Mouse (Mus musculus) spleen, adult 12 weeks (tissue): ENCODE data around the gene Gm6020.
"Not testable (repeated sequence)": the region's sequence is repeated elsewhere in the genome, so short reads cannot be mapped to it uniquely, and the experiment has no call there.

ENCODE experiments used
- DNase-seq: peaks from one replicate; pipeline ENCODE4 v3.0.0; 2022; ENCODE audit warnings: low spot score

Gene Gm6020

GRCm38 (mm10) chr19:61183590-61183989 is at the start of gene Gm6020:
Gm6020 (plus strand) TSS chr19:61183890.
- DNase-seq, result not testable (repeated sequence)

DNA sequence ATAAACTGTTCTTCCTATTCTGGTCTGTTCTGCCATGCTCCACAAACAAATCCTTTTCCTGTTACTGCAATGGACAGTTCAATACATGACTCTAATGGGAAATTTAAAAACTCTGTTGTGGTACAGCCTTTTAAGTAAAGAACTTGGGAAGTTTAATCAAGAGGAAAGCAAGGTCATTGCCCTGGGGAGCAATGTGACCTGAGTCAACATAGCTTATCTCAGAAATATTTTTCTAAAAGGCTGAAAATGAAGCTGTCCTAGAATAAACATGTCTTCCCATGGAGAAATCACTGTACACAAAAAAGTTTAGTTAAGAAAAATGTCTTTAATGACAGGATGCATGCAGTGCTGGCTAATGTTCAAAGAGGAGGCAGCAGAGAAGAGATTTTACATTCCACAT is 45.0 kb upstream of the Gm6020 start:
- no peak for DNase-seq

DNA sequence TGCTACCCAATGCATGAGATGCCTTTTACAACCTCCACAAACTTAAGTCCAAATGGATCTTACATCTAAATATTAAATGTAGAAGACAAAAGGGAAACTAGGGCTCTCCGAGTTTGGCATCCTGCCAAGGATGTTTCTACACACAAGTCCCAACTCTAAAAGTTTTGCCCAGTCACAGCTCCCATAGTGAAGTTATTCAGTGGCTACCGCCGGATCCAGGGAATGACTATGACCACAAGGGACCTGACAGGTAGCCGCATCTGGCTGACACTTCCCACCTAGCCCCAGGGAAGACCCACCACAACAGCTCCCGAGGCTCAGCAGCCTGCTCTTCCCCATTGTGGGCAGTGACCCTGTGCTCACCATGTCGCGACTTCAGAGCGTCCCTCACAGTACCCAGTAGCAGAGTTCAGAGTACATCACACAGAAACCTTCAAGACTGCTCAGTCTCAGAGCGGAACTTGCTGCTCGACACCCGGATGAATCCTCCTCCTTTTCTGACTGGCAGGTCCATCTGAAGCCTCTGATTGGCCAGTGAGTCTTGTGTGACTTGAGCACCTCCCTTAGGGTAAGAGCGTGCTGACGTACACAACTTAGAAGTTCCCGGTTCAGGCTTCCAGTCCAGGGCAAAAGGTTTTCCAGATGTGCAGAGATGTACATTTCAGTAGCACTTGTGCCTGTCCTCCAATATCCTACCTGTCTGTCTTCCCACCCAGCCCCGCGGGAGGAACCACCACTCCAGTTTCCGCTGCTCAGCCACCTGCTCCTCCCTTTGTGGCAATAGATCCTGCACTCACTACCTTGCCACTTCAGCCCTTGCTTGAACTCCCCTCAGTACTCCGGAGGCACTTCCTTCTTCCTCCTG is 43.1 kb upstream of the Gm6020 start, which contains the start of gene Zfp950:
Gene Zfp950 (minus strand): TSS at position 499 of the 865 bp plus-strand sequence.
- DNase-seq, result peak; percentile 68

- DNase-seq, result no peak
These were observed 42.4 kb upstream of the Gm6020 start for GRCm38 (mm10) chr19:61141299-61141698.

DNA sequence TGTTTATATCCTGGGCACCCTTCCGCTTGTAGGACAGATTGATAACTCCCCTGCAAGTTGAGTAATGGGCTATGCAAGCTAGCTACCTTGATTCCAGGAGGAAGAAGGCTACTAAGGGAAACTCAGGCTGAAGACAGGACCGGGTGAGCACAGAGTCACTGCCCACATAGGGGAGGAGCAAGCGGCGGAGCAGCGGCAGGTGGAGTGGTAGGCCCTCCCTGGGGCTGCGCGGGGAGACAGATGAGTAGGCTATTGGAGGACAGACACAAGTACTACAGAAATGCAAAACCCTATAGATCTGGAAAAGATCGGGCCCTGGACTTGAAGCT is 32.4 kb upstream of the Gm6020 start:
- peak; percentile 30 for DNase-seq

DNA sequence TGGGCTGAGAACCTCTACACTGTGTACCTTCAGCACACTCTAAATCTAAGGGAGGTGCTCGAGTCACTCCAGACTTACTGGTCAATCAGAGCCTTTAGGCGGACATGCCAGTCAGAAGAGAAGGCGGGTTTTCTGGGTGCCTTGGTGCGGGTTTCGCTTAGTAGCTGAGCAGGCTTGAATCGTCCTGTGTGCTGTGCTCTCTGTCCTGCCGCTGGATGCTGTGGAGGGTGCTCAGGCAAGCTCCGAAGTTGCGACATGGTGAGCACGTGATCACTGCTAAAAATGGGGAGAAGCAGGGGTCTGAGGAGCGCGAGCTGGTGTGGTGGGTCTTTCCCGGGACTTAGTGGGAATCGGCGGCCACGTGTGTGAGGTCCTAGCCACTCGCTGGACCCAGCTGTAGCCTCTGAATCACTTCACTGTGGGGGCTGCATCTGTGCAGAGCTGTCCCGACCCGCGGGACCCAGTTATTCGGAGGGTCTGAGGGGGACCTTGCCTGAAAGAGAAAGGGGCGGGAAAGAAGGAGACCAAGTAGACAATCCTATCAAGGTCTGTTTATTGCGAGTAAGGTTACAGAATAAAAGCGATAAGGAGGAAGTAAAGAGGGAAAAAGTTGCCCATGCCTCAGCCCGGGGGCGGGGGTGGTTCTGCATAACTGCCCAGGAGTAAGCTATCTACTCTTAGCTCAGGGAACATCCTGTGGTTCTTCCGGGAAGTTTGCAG is 31.8 kb upstream of the Gm6020 start:
- peak; percentile 9 for DNase-seq

GRCm38 (mm10) chr19:61175756-61176324 is 7.8 kb upstream of the Gm6020 start, which contains the start of gene Gm7102:
Gm7102 (minus strand) TSS chr19:61176309.
- no peak for DNase-seq

DNA sequence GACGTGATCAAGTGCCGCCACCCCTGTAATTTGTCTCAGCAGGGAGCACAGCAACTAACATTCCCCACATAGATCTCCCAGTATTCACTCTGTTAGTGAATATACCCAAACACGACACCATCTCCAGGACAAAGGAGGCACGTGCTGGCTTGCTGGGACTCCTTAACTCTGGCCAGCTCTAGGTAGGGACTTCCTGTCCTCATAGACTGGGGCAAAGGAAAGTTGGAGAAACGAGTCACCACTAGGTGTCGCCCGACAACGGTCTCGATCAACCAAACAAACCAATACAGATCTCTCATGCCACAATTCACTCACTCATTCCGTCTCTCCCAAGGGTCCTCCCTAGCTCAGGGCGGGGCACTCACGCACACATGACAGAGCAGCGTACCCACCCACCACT is 15.6 kb downstream of the Gm6020 start:
- DNase-seq, result peak; percentile 80

DNA sequence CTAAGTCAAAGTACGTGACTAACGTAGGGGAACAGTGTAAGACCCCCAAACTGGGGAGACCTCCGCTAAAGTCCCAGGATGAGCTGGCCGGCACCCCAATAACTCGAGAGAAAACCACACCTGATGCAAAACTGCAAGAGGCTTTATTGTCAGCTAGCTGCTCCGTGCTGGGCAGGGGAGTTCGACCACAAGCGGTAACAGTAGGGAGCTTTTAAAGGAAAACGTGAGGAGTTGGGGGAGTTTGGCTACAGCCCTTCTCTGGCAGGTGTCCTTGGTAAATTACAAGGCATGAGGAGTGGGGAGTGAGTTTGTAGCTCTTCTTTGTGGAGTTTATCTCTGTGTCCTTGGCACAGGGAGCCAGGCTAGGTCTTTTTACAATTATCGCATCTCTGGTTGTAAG is 16.1 kb downstream of the Gm6020 start:
- DNase-seq, result peak; percentile 44

DNA sequence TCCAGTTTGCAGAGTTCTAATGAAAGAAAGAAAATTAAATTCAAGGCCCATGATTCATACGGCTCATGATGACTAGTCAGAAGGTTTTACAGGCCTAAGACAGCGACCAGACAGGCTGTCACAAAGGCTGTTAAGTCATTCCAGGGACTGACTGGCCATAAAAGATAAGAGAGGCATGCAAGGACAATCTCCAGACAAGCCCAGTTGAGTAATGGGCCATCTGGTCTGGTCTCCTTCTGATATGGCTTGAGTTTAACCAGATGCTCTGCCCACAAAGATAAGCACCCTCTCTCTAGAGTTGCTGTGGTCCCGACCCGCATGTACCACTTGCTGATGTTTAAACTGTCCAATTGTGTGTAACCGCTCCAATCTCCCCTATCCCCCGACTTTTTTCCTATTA is 23.8 kb downstream of the Gm6020 start:
- not testable (repeated sequence) for DNase-seq

DNA sequence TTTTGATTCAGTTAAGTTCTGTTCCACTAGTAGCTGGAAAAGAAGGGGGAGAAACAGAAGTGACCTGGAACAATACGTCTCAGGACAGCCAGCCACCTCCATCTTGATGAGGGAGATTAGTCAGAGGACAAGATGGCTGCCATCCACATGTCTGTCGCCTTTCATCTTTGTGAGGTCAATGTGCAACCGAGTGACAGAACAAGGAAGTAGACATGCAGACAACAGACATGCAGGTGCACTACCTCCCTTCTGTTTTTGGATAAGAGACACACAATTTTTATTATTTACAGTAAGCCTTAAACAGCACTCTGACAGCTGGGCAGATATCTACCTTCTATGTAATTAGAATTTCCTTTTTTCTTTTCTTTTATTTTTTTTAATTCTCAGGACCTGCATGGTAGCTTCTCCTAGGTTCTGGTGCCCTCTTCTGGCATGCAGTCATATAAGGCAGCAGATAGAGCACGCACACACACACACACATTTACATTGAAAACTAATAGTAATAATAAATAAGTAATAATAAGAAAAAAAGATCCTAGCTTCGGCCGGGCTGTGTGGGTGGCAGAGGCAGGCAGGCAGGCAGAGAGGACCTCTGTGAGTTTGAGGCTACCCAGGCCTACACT is 40.1 kb downstream of the Gm6020 start:
- no peak for DNase-seq

- DNase-seq, result no peak
These were observed 41.2 kb downstream of the Gm6020 start for GRCm38 (mm10) chr19:61224678-61225525.

- peak; percentile 30 for DNase-seq
These were observed 42.1 kb downstream of the Gm6020 start for GRCm38 (mm10) chr19:61225526-61226400.

DNA sequence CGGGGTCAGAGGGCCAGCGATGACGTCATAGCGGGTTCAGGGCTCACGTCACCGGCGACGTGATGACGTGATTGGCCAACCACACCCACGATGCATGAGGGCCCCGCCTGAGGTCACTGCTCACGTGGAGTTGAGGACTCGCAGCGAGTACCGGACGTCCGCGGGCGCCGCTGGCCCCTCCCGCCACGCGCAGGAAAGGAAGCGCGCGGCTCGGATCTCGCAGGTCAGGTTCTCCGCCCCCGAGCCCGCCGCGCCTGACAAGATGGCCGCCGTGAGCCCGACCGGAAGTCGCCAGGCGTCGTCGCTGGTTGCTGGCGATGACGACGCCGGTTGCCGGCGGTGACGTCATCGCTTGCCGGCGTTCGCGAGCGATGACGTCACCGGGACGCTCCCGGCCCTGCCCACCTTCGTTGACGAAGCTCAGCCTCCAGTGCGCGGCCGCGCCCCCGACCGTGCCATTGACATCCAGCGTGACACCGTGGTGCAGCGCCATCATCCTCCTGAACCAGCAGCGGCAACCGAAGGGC is 42.8 kb downstream of the Gm6020 start:
- DNase-seq, result peak; percentile 56

GRCm38 (mm10) chr19:61226928-61227854 is 43.5 kb downstream of the Gm6020 start:
- DNase-seq, result peak; percentile 80

DNA sequence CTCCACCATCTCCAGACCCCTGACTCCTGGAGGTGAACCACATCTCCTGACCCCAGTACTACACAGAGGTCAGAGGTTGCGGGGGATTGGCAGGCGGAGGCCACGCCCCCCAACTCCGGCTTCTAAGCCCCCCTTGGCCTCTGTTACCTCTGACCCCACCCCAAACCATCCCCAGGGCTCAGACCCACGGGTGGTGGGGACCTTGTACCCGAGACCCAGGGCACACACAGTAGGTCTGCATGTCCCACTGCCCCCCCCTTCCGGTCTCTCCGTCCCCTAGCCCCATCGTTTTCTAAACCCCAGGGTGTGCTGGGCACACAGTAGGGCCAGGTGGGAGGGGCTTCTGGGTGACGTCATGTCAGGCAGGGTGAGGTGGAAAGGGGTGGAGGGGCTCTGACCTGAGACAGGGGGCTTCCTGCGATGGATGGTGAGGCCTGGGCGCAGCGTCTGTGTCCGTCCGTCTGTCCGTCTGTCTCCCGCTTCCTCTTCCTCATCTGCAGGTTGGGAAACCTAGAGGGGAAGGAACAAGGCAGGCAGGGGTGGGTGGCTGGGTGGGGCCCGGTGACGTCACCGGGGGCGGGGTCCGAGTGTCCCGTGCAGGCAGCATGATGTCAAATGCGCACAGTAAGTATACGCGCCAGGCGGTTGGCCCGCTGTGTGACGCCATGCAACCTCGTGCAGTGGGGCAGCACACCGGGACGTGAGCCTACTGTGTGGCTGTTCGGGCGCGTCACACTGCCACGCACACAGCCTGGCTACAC is 44.4 kb downstream of the Gm6020 start, which contains the start of gene Csf2ra:
Gene Csf2ra (minus strand): TSS at position 489 of the 761 bp plus-strand sequence.
- DNase-seq, result no peak
